Mouse (Mus musculus): ENCODE data around the gene Wnt6.
A peak's percentile ranks its signal among the peaks of the same experiment; 100 is the strongest.

The Wnt6 gene

GRCm38 (mm10) chr1:74775816-74776215 is 4.1 kb downstream of the Wnt6 start:
- no peak for DNase-seq (ENCODE audit: low spot score)

DNA sequence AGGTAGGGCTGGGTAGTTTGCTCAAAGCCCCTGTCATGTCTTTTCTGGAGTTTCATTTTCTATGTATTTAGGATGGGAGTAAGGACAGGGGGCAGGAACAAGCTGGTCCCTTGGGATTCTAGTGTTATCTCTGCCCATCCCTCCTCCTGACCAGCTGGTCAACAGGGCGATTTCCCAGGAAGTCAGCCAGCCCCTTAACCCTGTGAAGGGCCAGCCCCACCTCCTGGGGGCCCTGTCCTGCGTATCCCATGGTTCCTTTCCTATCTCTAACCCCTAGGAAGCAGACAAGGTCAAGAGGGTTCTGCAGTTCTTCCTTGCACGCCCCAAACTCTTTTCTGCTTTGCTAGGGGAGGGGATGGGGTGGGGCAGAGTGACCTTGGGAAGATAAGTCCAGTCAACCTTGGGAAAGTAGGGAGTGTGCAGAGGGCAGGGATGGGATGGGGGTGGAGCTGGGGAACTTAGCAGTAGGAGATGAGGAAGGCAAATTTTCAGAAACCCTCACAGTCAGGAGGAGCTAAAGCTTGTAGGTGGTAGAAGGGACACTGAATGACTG is 7.3 kb downstream of the Wnt6 start:
- no peak for DNase-seq (ENCODE audit: low spot score)

- DNase-seq (ENCODE audit: low spot score): no peak
Measured at GRCm38 (mm10) chr1:74782045-74782444, 10.4 kb downstream of the Wnt6 start.

DNA sequence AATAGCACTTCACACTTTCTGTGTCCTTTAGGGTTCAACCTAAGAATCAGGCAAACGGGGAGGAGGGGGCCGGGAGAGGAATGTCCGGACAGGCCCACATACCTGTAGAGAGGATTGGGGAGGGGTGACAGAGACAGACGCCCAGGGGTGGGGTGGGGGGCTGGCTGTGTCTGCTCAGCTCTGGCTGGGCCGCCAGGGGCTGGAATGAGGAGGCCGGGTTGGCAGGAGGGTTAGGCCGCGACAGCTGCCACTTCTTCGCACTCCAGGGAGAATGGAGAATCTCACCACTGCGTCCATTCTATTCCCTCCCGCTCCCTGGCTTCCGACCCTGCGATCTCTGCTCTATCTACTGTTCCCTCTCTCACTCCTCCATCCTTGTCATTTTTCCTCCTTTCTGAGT is 11.9 kb downstream of the Wnt6 start:
- no peak for DNase-seq (ENCODE audit: low spot score)

DNA sequence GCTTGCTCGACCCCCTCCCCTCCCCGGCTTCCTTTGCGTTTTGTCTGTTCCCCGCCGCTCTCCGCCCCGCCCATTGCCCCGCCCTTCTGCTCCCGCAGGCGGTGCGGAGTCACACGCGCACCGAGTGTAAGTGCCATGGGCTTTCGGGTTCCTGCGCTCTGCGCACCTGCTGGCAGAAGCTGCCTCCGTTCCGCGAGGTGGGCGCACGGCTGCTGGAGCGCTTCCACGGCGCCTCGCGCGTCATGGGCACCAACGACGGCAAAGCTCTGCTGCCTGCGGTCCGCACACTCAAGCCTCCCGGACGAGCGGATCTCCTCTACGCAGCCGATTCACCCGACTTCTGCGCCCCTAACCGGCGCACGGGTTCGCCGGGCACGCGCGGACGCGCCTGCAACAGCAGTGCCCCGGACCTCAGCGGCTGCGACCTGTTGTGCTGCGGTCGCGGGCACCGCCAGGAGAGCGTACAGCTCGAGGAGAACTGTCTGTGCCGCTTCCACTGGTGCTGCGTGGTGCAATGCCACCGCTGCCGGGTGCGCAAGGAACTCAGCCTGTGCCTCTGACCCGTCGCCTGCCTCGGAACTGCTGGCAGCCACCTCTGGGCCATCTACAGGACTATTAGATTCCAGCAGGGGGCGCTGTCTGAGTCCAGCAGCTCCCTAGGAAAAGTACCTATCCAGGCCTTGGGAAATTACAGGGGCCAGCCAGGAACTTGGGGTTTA is 12.5 kb downstream of the Wnt6 start:
- DNase-seq (ENCODE audit: low spot score): no peak

DNA sequence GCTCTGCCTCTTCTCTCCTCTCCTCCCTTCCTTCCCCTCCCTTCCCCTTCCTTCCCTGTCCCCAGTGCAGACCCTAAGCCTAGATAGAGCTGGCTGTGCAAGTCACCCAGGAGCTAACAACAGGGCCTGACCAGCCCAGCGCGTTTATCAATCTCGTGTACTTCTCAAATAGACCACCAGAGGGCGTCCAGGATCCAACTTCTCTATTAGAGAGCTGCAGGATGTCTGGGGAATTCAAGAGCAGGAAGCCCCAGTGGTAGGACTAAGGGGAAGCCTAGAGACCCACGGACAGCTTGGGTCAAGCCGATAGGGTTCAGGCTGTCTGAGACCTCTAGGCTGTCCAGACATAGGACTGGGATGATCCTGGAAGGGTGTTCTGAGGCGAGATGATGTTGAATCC is 16.2 kb downstream of the Wnt6 start:
- peak; percentile 73 for DNase-seq (ENCODE audit: low spot score)

DNA sequence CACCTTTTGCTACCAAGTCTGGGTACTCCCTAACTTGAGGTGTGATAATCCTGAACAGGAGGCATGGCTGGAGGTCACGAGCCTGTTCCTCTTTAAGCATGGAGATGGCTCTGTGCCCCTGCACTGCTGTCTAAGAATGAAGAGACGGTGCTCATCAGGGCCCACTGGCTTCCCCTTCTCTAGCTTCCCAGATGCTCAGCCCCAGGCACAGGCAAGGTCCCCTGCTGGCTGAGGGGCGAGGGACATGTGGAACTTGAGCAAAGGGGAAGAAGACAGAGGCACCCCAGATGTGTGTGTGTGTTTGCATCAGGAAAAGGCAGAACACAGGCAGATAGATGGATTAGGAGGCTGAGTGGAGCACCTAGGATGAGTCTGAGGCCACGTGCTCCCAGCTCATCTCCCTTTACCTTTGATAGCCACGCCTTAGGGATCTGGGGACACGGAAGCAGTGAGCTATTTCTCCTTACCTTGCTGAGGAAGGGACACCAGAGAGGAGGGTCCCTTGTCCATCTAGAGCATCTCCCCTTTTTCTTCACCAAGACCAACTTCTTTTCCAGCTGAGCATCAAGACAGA is 17.0 kb downstream of the Wnt6 start:
- no peak for DNase-seq (ENCODE audit: low spot score)

GRCm38 (mm10) chr1:74790095-74790494 is 18.4 kb downstream of the Wnt6 start:
- DNase-seq (ENCODE audit: low spot score): no peak

DNA sequence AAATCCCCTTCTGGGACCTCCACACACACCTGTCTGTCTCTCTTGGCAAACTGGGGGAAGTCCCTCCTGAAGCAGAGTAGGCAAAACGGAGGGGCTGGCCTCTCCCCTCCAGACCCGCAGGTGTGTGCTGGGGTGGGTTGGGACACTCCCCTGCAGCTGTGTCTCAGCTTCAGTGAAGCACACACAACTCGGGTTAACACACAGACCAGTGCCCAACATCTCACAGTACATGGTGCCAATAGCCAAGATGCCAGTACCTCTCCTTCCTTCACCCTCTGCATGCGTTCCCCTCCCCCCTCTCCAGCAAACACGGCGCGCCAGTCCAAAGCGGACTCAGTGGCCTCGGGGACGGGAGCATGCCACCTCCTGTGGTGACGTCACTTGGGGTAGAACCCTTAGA is 19.6 kb downstream of the Wnt6 start, which contains the start of gene Wnt10a:
Gene Wnt10a, plus strand, starts transcription at position 268 of the 400 bp plus-strand sequence.
- DNase-seq (ENCODE audit: low spot score): no peak

DNA sequence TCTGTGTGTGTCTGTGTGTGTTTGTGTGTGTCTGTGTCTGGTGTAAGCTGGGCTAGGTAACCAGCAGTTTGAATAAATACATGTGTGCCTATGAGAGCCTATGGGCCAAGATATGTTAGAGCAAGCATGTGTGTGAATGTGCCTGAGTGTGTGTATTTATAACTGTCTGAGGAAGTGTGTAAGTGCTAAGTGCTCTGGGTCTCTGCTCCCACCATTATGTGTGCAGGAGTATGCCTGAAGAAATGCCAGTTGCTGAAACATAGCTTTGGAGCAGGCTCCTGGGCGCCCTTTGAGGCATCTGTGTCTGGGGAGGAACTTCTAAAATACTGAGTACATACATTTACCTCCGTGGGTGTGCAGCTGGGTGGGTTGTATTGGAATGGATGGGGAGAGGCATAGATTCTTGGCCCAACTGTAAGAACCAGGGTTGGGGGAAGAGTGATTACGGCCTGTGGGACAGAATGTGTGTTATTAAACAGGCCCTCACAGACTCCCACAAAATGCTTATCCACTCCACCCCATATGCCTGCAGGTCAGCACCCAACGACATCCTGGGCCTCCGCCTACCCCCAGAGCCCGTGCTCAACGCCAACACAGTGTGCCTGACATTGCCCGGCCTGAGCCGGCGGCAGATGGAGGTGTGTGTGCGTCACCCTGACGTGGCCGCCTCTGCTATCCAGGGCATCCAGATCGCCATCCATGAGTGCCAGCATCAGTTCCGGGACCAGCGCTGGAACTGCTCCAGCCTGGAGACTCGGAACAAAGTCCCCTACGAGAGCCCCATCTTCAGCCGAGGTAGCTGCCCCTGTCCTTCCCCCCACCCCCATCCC is 21.4 kb downstream of the Wnt6 start:
- DNase-seq (ENCODE audit: low spot score): no peak

DNA sequence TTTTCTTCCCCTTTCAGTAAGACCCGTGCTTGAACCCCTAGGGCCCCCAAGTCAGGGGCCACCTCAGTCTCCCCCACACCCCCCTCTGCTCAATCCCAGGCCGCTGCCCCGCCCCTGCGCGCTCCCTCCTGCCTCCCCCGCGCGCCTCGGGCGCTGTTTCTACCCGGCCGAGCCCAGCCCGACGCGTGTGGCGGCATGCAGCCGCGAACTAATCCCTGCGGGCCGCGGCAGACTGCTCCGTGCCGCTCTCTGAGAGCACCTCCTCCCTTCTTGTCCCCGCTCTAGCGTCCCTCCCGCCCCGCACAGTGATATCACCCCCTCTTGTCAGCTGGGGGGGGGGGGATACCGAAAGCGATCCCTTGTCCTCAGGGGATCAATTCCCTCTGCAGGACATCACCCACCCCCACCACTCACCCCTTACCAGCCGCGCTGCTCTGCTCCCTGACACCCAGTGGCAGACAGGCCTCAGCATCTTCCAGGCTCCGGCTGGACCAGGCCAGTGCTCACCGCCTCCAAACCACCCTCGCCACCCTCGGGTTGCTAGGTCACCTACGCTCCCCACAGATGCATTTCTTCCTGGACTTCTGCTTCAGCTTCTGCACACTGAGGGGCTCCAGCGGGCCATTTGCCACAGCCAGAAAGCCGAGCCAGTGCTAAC is 22.9 kb downstream of the Wnt6 start:
- DNase-seq (ENCODE audit: low spot score): no peak

DNA sequence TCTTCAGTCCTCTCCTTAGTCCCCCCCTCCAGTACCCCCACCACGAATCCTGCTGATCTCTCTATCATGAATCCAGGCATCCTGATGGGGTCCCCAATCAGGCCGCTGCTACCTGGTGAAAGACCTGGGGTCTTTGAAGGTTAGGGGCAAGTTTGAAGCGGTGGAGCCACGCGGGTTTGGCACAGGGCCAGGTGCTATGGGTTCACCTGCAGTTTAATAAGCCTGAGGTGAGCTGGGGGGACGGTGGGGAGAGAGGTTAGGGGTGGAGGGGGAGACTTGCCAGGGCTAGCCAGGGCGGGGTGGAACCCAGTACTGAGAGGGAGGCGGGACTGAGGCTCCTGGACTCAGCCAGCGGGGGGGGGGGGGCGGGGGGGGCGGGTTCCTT is 23.4 kb downstream of the Wnt6 start:
- DNase-seq (ENCODE audit: low spot score): no peak

- no peak for DNase-seq (ENCODE audit: low spot score)
Measured at GRCm38 (mm10) chr1:74797459-74797858, 25.8 kb downstream of the Wnt6 start.

GRCm38 (mm10) chr1:74800424-74800888 is 28.8 kb downstream of the Wnt6 start:
- no peak for DNase-seq (ENCODE audit: low spot score)

GRCm38 (mm10) chr1:74801631-74802140 is 30.0 kb downstream of the Wnt6 start:
- no peak for DNase-seq (ENCODE audit: low spot score)

GRCm38 (mm10) chr1:74802795-74803656 is 31.3 kb downstream of the Wnt6 start:
- peak; percentile 8 for DNase-seq (ENCODE audit: low spot score)

DNA sequence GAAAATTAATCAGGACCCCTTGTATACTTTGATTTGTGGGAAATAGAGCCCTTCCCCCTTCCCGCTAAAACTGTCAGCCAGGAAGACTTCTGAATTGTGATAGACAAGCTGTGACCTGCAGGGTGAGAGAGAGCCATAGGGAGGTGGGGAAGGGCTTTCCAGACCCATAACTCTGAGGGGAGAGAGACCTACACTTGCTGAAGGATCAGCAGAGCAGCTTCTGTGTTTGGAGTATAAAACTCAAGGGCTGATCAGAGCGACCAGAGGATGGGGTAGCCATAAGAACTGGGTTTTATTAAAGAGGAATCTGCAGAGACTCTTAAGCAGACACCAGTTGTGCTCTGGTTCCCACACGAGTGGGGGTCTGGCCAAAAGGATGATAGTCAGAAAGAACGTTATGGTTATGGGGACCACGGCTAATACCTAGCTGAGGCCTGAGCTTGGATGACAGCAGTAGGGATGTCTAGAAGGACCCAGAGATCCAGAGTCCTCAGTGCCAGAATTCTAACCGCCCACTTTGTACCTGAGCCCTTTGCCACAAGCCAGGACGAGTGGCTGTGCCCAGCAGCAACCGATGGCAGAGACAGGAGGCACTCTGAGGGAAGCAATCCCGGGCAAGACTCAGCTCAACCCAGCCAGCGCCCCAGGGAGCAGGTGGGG is 32.6 kb downstream of the Wnt6 start:
- no peak for DNase-seq (ENCODE audit: low spot score)

GRCm38 (mm10) chr1:74805340-74805835 is 33.7 kb downstream of the Wnt6 start:
- DNase-seq (ENCODE audit: low spot score): no peak

- DNase-seq (ENCODE audit: low spot score): no peak
Measured at GRCm38 (mm10) chr1:74805843-74806242, 34.2 kb downstream of the Wnt6 start.

Data from adipocyte (in vitro differentiated cells).